Mouse (Mus musculus): ENCODE data around the gene Ryr3. TPM values are rescaled to one million over a fixed set of nuclear protein-coding genes. Genes with fewer than 3 reads are reported as not detected.
"Not testable (repeated sequence)": the region's sequence is repeated elsewhere in the genome, so short reads cannot be mapped to it uniquely, and the experiment has no call there.

The Ryr3 gene
- polyA plus RNA-seq, 1 experiment from 2014 or later, result 0.56 TPM

GRCm38 (mm10) chr2:113092756-113093155, 124.1 kb downstream of the Ryr3 start:
- H3K9ac ChIP-seq, result no peak overlapping the region
- WGBS, result 80% methylated on average over 1 of the region's 1 CpGs
- H3K27ac ChIP-seq, result no peak overlapping the region
- H3K4me3 ChIP-seq (replicated peaks), result no peak overlapping the region
- no peak for ATAC-seq (replicated peaks; ENCODE audit: low FRiP score)
- peaks cover 10% of the 10 kb centered on the region for H3K4me1 ChIP-seq
- no peak overlapping the region for H3K4me2 ChIP-seq
- no peaks in the 10 kb centered on the region for H3K9me3 ChIP-seq (replicated peaks)
- H3K36me3 ChIP-seq, result no peaks in the 10 kb centered on the region
- no peaks in the 10 kb centered on the region for H3K27me3 ChIP-seq

DNA sequence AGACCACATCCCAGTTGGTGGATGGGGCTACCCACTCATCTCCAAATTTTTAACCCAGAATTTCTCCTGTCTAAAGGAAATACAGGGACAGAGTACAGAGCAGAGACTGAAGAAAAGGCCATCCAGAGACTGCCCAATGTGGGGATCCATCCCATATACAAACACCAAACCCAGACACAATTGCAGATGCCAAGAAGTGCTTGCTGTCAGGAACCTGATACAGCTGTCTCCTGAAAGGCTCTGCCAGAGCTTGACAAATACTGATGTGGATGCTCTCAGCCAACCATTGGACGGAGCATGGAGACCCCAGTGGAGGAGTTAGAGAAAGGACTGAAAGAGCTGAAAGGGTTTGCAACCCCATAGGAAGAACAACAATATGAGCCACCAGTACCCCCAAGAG, 125.6 kb downstream of the Ryr3 start:
- not testable (repeated sequence) for H3K9ac ChIP-seq; ATAC-seq (replicated peaks; ENCODE audit: low FRiP score)

DNA sequence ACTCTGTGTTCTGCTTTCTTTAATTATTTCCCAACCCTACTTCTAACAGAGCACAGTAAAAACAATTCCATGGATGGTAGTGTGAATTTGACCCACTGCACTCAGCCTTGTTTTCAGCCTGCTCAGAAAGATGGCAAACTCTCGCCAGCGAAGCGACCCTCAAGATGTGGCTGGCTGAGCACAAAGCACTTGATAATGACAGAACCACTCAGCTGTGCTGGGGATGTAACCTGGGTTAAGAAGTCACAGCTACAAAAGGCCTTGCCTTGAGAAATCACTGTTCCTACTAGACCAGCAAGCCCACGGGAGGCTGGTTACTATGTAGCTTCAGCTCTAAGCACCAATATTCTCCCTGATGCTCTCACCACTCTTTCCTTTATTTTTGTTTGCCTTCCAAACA, 140.5 kb downstream of the Ryr3 start:
- Histone ChIP-seq H3K4me3 (replicated peaks) (no peak overlapping the region), H3K4me2 (no peak overlapping the region), H3K9ac (no peak overlapping the region), H3K9me3 (replicated peaks) (no peaks in the 10 kb centered on the region), H3K4me1 (no peaks in the 10 kb centered on the region), H3K36me3 (no peaks in the 10 kb centered on the region), H3K27me3 (no peaks in the 10 kb centered on the region), H3K27ac (no peak overlapping the region)
- peak; percentile 90 for ATAC-seq (replicated peaks; ENCODE audit: low FRiP score)
- 44% methylated on average over 4 of the region's 4 CpGs for WGBS

More for the DNA sequence above, 125.6 kb downstream of the Ryr3 start:
- not testable (repeated sequence) for H3K4me2 ChIP-seq; H3K4me3 ChIP-seq (replicated peaks); H3K27me3 ChIP-seq; H3K27ac ChIP-seq; H3K9me3 ChIP-seq (replicated peaks); H3K36me3 ChIP-seq
- peaks cover 10% of the 10 kb centered on the region for H3K4me1 ChIP-seq
- WGBS, result 78% methylated on average over 1 of the region's 1 CpGs

DNA sequence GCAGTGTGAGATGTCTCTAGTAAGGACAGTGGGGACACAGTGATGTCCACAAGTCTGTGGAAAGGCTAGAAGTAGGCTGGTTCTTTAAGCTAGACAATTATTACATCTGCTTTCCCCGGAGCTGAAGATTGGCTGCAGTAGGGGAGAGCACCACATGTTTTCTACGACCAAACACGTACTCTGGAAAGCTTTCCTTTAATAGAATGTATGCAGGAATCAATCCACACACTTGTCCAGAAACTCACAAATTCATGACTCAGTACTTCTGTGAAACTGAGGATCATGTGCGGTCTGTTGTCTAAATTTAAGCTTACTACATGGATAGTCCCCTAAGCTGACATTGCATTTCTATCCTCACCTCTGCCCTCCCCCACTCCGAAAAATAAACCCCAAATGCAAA, 157.5 kb downstream of the Ryr3 start:
- Histone ChIP-seq H3K4me2 (no peak overlapping the region), H3K9me3 (replicated peaks) (no peaks in the 10 kb centered on the region), H3K9ac (no peak overlapping the region), H3K4me1 (no peaks in the 10 kb centered on the region), H3K36me3 (no peaks in the 10 kb centered on the region), H3K27me3 (no peaks in the 10 kb centered on the region), H3K4me3 (replicated peaks) (no peak overlapping the region), H3K27ac (no peak overlapping the region)
- ATAC-seq (replicated peaks; ENCODE audit: low FRiP score), result no peak
- 81% methylated on average over 5 of the region's 5 CpGs for WGBS

DNA sequence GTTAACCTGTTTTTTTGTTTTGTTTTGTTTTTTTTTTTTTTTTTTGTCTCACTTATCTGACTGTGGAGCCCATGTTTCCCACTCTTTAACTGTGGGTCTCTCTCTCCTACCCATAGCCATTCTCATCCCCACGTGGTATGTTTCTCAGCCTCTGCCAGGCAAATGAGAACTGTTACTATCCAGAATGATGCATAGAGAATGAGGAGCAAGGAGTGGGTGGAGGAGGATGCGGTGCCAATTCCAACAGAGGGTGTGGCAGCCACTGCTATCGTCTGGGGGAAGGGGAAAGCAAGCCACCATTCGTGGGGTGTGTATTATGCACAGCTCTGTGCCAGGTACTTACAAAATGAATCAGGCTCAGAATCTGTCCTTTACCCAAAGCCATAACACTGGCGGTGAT, 158.0 kb downstream of the Ryr3 start:
- Histone ChIP-seq H3K27ac (no peak overlapping the region), H3K4me1 (no peaks in the 10 kb centered on the region), H3K36me3 (no peaks in the 10 kb centered on the region), H3K9me3 (replicated peaks) (no peaks in the 10 kb centered on the region), H3K27me3 (no peaks in the 10 kb centered on the region), H3K4me2 (no peak overlapping the region), H3K9ac (no peak overlapping the region), H3K4me3 (replicated peaks) (no peak overlapping the region)
- WGBS, result 58% methylated on average over 5 of the region's 5 CpGs
- no peak for ATAC-seq (replicated peaks; ENCODE audit: low FRiP score)

DNA sequence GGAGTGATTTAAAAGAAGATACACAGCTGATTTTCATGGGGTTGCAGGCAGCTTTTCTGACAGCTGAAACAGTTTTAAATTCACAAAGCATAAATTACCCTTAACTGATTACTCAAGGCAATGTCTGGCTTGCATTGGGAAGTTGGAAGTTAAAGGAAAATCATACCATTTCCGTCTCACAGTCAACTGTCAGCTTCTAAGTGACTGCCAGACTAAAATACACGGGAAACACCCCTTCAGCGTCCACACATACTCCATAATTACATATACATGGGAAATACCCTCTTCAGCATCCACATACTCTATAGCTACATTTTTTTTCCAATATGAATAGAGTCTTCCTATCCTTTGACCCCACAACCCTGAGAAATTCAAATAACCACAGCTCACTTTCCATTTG, 158.8 kb downstream of the Ryr3 start:
- no peaks in the 10 kb centered on the region for H3K27me3 ChIP-seq

GRCm38 (mm10) chr2:113055591-113055990, 161.3 kb downstream of the Ryr3 start:
- Histone ChIP-seq H3K36me3 (no peaks in the 10 kb centered on the region), H3K9ac (no peak overlapping the region), H3K27ac (no peak overlapping the region), H3K9me3 (replicated peaks) (no peaks in the 10 kb centered on the region), H3K4me1 (no peaks in the 10 kb centered on the region), H3K4me3 (replicated peaks) (no peak overlapping the region), H3K27me3 (no peaks in the 10 kb centered on the region), H3K4me2 (no peak overlapping the region)
- 85% methylated on average over 2 of the region's 2 CpGs for whole genome bisulfite sequencing
- ATAC-seq (replicated peaks; ENCODE audit: low FRiP score), result no peak

More for the DNA sequence above, 158.8 kb downstream of the Ryr3 start:
- WGBS, result 67% methylated on average over 3 of the region's 3 CpGs
- no peak overlapping the region for H3K9ac ChIP-seq
- no peaks in the 10 kb centered on the region for H3K9me3 ChIP-seq (replicated peaks)
- no peak for ATAC-seq (replicated peaks; ENCODE audit: low FRiP score)
- H3K4me3 ChIP-seq (replicated peaks), result no peak overlapping the region
- no peaks in the 10 kb centered on the region for H3K4me1 ChIP-seq
- no peak overlapping the region for H3K27ac ChIP-seq
- H3K4me2 ChIP-seq, result no peak overlapping the region
- no peaks in the 10 kb centered on the region for H3K36me3 ChIP-seq

DNA sequence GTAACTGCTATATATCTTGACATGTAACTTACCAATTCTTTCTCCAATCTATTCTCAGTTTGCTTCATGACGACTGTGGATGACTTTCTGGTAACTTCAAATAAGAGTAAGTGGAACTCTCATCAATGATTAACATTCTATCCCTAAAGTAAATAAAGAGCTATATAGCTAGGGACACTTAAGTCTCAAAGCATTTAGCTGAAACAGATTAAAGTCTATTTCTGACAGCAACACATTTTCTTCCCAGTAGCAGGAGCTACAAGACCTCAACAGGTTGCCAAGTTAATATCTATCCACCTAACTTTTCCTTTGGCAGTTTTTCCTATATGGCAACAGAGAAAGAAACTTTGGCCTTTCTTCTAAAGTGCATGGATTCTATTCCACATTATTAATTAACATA, 167.1 kb downstream of the Ryr3 start:
- Histone ChIP-seq H3K27ac (no peak overlapping the region), H3K9ac (no peak overlapping the region), H3K4me3 (replicated peaks) (no peak overlapping the region), H3K27me3 (no peaks in the 10 kb centered on the region), H3K36me3 (no peaks in the 10 kb centered on the region), H3K4me2 (no peak overlapping the region), H3K9me3 (replicated peaks) (no peaks in the 10 kb centered on the region), H3K4me1 (no peaks in the 10 kb centered on the region)
- ATAC-seq (replicated peaks; ENCODE audit: low FRiP score), result peak; percentile 60
- 64% methylated on average over 1 of the region's 1 CpGs for WGBS

- Histone ChIP-seq H3K4me1 (no peaks in the 10 kb centered on the region), H3K27ac (no peak overlapping the region), H3K4me2 (no peak overlapping the region), H3K36me3 (no peaks in the 10 kb centered on the region), H3K9me3 (replicated peaks) (no peaks in the 10 kb centered on the region), H3K4me3 (replicated peaks) (no peak overlapping the region), H3K27me3 (no peaks in the 10 kb centered on the region), H3K9ac (no peak overlapping the region)
- ATAC-seq (replicated peaks; ENCODE audit: low FRiP score), result no peak
- 94% methylated on average over 2 of the region's 2 CpGs for WGBS
Observed at GRCm38 (mm10) chr2:113036550-113036949, 180.3 kb downstream of the Ryr3 start.

DNA sequence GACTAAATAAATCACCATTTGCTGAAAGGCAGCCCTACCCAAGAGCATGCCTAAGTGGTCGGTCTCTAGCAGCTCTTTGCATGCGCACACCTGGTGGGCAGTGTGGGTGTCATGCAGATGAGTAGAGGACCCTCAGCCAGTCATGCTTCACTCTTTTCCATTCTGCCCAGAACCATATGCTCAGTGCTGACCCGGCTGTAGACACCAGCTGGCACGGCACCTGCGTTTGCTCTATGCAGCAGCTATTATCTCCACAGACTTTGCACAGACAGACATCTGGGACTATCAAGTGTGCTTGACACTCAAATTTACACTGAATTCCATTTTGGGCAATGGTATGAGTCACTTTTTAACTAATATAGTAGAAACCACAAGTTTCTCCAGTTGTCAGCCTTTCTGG, 186.2 kb downstream of the Ryr3 start:
- Histone ChIP-seq H3K36me3 (no peaks in the 10 kb centered on the region), H3K4me2 (no peak overlapping the region), H3K9me3 (replicated peaks) (no peaks in the 10 kb centered on the region), H3K27me3 (no peaks in the 10 kb centered on the region), H3K9ac (no peak overlapping the region), H3K4me3 (replicated peaks) (no peak overlapping the region), H3K4me1 (no peaks in the 10 kb centered on the region), H3K27ac (no peak overlapping the region)
- no peak for ATAC-seq (replicated peaks; ENCODE audit: low FRiP score)
- 89% methylated on average over 5 of the region's 5 CpGs for WGBS

DNA sequence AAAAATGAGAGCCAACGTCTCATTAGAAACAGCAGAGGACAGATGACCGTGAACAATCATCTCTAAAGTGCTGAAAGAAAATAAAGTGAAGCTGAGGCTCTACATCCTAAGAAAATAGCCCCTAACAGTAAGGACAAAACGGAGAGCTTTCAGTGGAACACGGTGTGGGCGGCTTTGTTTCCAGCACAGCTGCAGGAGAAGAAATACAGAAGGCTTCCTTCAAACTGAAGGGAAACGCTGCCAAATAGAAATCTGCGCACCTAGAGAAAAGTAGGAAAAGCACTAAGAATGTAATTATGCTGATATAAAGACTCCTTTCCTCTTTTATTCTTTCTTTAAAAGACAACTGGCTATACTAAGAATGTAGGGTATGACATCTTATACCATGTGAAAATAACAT, 197.0 kb downstream of the Ryr3 start:
- H3K4me1 ChIP-seq, result no peaks in the 10 kb centered on the region
- no peak overlapping the region for H3K27ac ChIP-seq
- H3K36me3 ChIP-seq, result no peaks in the 10 kb centered on the region
- 68% methylated on average over 7 of the region's 7 CpGs for WGBS
- H3K9ac ChIP-seq, result no peak overlapping the region
- no peak for ATAC-seq (replicated peaks; ENCODE audit: low FRiP score)
- H3K4me3 ChIP-seq (replicated peaks), result no peak overlapping the region
- no peaks in the 10 kb centered on the region for H3K27me3 ChIP-seq
- no peak overlapping the region for H3K4me2 ChIP-seq
- no peaks in the 10 kb centered on the region for H3K9me3 ChIP-seq (replicated peaks)

- no peak for ATAC-seq (replicated peaks; ENCODE audit: low FRiP score)
- no peak overlapping the region for H3K4me2 ChIP-seq
Observed at GRCm38 (mm10) chr2:113018278-113018677, 198.6 kb downstream of the Ryr3 start.

GRCm38 (mm10) chr2:113016236-113016635, 200.7 kb downstream of the Ryr3 start:
- Histone ChIP-seq H3K27ac (no peak overlapping the region), H3K27me3 (no peaks in the 10 kb centered on the region), H3K36me3 (no peaks in the 10 kb centered on the region), H3K9me3 (replicated peaks) (no peaks in the 10 kb centered on the region), H3K9ac (no peak overlapping the region), H3K4me3 (replicated peaks) (no peak overlapping the region), H3K4me1 (no peaks in the 10 kb centered on the region), H3K4me2 (no peak overlapping the region)
- no peak for ATAC-seq (replicated peaks; ENCODE audit: low FRiP score)
- WGBS, result 87% methylated on average over 2 of the region's 2 CpGs

More at GRCm38 (mm10) chr2:113018278-113018677, 198.6 kb downstream of the Ryr3 start:
- Histone ChIP-seq H3K9me3 (replicated peaks) (no peaks in the 10 kb centered on the region), H3K27ac (no peak overlapping the region), H3K27me3 (no peaks in the 10 kb centered on the region), H3K36me3 (no peaks in the 10 kb centered on the region), H3K4me3 (replicated peaks) (no peak overlapping the region), H3K4me1 (no peaks in the 10 kb centered on the region), H3K9ac (no peak overlapping the region)
- 80% methylated on average over 1 of the region's 1 CpGs for WGBS

All from kidney, embryonic 15.5 days (tissue).